Mouse (Mus musculus) thymus, adult 2 months (tissue): ENCODE measurements around the gene Hist1h4k. TPM values are rescaled to one million over a fixed set of nuclear protein-coding genes. Genes with fewer than 3 reads are reported as not detected.
A peak's percentile ranks its signal among the peaks of the same experiment; 100 is the strongest.
"Not testable (repeated sequence)": the region's sequence is repeated elsewhere in the genome, so short reads cannot be mapped to it uniquely, and the experiment has no call there.

Source experiments
- DNase-seq: peaks from one replicate; pipeline ENCODE4 v3.0.0; 2021
- H3K27ac ChIP-seq: fragments of 200-500 bp; 2 replicates; pipeline ENCODE4 v1.5.1; 2012; ENCODE audit warnings: low read length, control low read depth; ENCODE audit not compliant: control insufficient read depth, insufficient read depth
- H3K27me3 ChIP-seq: fragments of 200-500 bp; 2 replicates; pipeline ENCODE4 v1.6.1; 2012; ENCODE audit warnings: mild to moderate bottlenecking, low read length, moderate library complexity, mixed read lengths; ENCODE audit not compliant: control insufficient read depth, insufficient read depth
- H3K36me3 ChIP-seq: fragments of 200-500 bp; 2 replicates; pipeline ENCODE4 v1.6.1; 2012; ENCODE audit warnings: mild to moderate bottlenecking, low read length, moderate library complexity; ENCODE audit not compliant: control insufficient read depth, insufficient read depth
- H3K4me1 ChIP-seq: fragments of 200-500 bp; replicated peaks from 2 replicates; pipeline ENCODE4 v1.6.1; 2012; ENCODE audit warnings: low read length; ENCODE audit not compliant: control insufficient read depth, insufficient read depth
- H3K4me3 ChIP-seq: fragments of 200-500 bp; 2 replicates; pipeline ENCODE4 v1.5.1; 2012; ENCODE audit warnings: mild to moderate bottlenecking, low read length, control low read depth, moderate library complexity; ENCODE audit not compliant: control insufficient read depth, insufficient read depth
- CTCF ChIP-seq: fragments of 200-500 bp; IDR thresholded peaks from 2 replicates; pipeline ENCODE4 v1.5.1; 2012; ENCODE audit warnings: mild to moderate bottlenecking, control low read depth, low read length, moderate library complexity, borderline replicate concordance; ENCODE audit not compliant: control insufficient read depth, poor library complexity, insufficient read depth; ENCODE audit errors: extremely low read depth
- POLR2A ChIP-seq: fragments of 200-500 bp; IDR thresholded peaks from 2 replicates; pipeline ENCODE4 v1.6.1; 2012; ENCODE audit warnings: mild to moderate bottlenecking, low read length, control low read depth, moderate library complexity; ENCODE audit not compliant: control insufficient read depth, poor library complexity, insufficient read depth; ENCODE audit errors: extremely low read depth
- WGBS: fragments of 180-500 bp; shearing (Covaris S2); methylation state at CpG from one replicate; pipeline ENCODE4 v1.1.7; 2018; 5-methylcytosine and 5-hydroxymethylcytosine counted together
- polyA plus RNA-seq: library from polyadenylated mRNA; depleted of rRNA; stranded (reverse); fragments of >200 nt; gene quantifications from 2 replicates; pipeline ENCODE4 v1.2.3, GENCODE M21; 2012

Gene Hist1h4k
- polyA plus RNA-seq, 1 experiment, result 257 TPM

DNA sequence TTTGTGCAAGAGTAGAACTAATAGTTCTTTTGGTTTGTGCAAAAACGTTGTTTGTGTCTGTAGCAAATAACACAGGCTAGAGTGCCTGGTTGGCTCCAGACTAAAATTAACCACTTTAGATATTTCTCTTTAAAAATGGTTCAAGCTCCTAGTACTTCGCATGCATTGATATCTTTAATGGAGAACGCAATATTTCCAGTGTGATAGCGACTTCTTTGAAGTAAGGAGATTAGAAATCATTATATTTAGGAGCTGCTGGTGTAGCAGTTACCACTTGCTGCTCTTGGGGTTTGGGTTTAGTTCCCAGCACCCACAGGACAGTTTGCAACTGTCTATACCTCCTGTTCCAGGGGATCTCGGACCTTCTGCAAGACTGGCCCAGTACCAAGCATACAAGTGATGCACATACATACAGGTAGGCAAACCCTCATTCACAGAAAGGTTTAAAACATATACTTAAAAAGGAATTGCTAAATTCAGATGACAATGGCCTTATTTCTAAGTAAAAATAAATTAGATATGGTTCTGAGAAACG, 30.8 kb upstream of the Hist1h4k start:
- no peaks in the 10 kb centered on the region for H3K27me3 ChIP-seq
- TF ChIP-seq CTCF (no peak), POLR2A (no peak)
- 65% methylated on average over 6 of the region's 6 CpGs for WGBS
- no peaks in the 10 kb centered on the region for H3K36me3 ChIP-seq
- H3K4me1 ChIP-seq, result peaks cover 14% of the 10 kb centered on the region
- H3K27ac ChIP-seq, result peak overlapping the region; percentile 58; the same call in 1 of the 2 replicates
- DNase-seq, result no peak
- no peak overlapping the region for H3K4me3 ChIP-seq

- DNase-seq, result peak; percentile 77
- under 1% methylated on average over 44 of the region's 44 CpGs for WGBS
- H3K27me3 ChIP-seq, result no peaks in the 10 kb centered on the region
- H3K4me3 ChIP-seq, result peak within 1 kb of the TSS; percentile 71
- H3K27ac ChIP-seq, result peak within 1 kb of the TSS; percentile 93
- H3K36me3 ChIP-seq, result no peaks in the 10 kb centered on the region
- H3K4me1 ChIP-seq, result peaks cover 14% of the 10 kb centered on the region
- TF ChIP-seq POLR2A (peak; percentile 77), CTCF (no peak)
These were observed 29.7 kb upstream of the Hist1h4k start, which contains the start of gene Hist1h1b for GRCm38 (mm10) chr13:21779767-21780731. Gene Hist1h1b, minus strand, starts transcription at chr13:21780625.

DNA sequence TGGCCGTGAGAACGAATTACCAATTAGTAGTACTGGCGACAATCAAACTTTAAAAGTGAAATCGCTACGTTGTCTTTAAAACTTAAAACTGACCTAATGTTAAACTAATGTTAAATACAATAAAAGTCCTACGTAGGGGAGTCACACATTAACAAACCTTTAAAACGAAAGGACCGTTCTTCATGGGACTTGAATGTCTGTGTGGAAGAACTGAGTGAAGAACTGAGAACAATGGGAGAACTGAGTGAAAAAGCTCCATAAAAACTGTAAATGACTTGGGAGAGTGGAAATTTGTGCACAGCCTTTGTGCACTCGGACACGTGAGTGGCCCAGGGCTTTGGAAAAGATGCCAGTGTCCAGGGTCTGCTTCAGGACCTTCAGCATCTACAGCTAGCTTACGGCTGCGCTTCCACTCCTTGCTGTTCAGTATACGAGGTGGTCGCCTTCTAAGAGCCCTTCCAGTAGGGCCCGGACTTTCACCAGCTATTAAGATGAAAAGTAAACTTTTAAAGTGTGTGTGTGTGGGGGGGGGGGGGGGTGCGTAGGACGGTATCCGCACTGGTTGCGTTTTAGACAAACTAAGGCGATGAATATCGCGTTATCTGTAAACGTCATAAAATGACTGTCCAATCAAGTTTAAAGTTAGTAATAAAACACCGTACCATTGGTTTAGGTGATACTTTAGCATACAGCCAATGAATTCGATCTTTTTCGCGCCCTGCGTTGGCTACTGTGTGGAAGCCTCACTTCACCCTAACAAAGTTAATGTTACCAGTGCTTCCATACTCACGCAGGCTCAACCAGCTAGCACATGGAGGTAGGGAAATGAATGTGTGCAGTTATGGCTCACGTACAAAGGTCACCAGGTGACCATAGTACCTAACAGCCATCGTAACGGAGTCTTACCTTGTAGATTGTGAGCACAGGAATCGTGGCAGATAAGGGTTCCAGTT, 28.8 kb upstream of the Hist1h4k start:
- TF ChIP-seq POLR2A (no peak), CTCF (no peak)
- no peaks in the 10 kb centered on the region for H3K27me3 ChIP-seq
- peaks cover 12% of the 10 kb centered on the region for H3K4me1 ChIP-seq
- 2% methylated on average over 33 of the region's 33 CpGs for WGBS
- no peaks in the 10 kb centered on the region for H3K36me3 ChIP-seq
- H3K27ac ChIP-seq, result peak overlapping the region; percentile 93
- H3K4me3 ChIP-seq, result peak overlapping the region; percentile 77
- DNase-seq, result peak; percentile 73

DNA sequence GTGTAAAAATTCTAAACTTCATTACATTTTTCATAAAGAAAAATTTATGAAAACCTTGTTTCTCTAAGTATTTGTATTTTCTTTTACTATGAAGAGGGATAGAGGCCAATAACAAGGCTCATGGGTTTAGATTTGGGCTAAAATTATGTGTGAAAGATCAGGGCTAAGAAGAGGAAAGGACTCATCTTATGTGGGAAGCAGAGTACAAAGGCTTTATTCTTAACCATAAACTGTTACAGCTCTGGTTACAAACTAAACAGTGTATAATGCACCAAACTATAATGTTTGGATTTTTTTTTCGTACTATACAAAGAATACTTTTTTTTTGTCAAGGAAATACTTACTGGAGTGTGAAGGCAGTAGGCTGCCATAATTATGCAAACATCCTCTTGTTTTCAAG, 5.4 kb upstream of the Hist1h4k start:
- Histone ChIP-seq H3K36me3 (no peaks in the 10 kb centered on the region), H3K27me3 (no peaks in the 10 kb centered on the region), H3K4me3 (no peak overlapping the region), H3K4me1 (peaks cover 3% of the 10 kb centered on the region; the same call in 1 of the 2 replicates), H3K27ac (no peak overlapping the region)
- no peak for TF ChIP-seq CTCF
- TF ChIP-seq POLR2A, result no peak
- no peak for DNase-seq
- 70% methylated on average over 1 of the region's 1 CpGs for WGBS

DNA sequence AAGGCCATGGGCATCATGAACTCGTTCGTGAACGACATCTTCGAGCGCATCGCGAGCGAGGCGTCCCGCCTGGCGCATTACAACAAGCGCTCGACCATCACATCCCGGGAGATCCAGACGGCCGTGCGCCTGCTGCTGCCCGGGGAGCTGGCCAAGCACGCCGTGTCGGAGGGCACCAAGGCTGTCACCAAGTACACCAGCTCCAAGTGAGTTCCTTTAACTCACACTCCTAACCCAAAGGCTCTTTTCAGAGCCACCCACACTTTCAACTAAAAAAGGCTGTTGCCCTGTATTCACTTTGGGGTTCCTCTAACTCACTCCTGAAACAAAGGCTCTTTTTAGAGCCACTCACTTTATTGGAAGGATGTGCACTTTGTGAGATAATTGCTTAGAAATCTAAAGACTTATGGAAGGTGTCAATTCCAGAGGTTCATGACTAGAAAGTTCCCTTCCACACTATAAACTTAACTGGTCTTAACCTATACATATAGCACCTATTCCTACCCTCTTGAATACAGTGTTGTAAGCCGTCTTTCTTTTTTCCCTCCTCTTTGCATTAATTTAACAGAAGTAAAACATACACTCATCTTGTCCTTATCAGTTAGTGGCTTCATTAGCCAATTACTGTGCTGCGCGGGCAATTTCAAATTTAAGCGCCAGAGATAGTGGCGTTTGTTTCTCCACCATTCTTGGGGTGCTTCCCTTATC, 4.1 kb upstream of the Hist1h4k start:
- not testable (repeated sequence) for H3K36me3 ChIP-seq
- WGBS, result under 1% methylated on average over 25 of the region's 26 CpGs

More for the DNA sequence above, 4.1 kb upstream of the Hist1h4k start:
- peak; percentile 42 for DNase-seq
- H3K27me3 ChIP-seq, H3K4me1 ChIP-seq: not testable (repeated sequence)
- Histone ChIP-seq H3K27ac (peak overlapping the region; percentile 90), H3K4me3 (peak overlapping the region; percentile 49)
